Mouse (Mus musculus) lung, postnatal 36 days (tissue): ENCODE data around the gene Oprl1.

Experiments used
- DNase-seq: peaks from one replicate; pipeline ENCODE4 v3.0.0; 2022; ENCODE audit warnings: mixed read lengths

The Oprl1 gene

GRCm38 (mm10) chr2:181766672-181767557 lies 52.1 kb downstream of the Oprl1 start:
- DNase-seq = no peak

GRCm38 (mm10) chr2:181768451-181768850 lies 53.6 kb downstream of the Oprl1 start:
- DNase-seq = no peak

GRCm38 (mm10) chr2:181769397-181769796 lies 54.6 kb downstream of the Oprl1 start:
- DNase-seq = no peak
